Mouse (Mus musculus) embryo, embryonic 10 days (tissue): ENCODE data around the gene Prelid3b.
A peak's percentile ranks its signal among the peaks of the same experiment; 100 is the strongest.

Experiments
- DNase-seq: peaks from one replicate; pipeline ENCODE4 v3.0.0-alpha.2; 2015; ENCODE audit warnings: low spot score

Prelid3b gene

DNA sequence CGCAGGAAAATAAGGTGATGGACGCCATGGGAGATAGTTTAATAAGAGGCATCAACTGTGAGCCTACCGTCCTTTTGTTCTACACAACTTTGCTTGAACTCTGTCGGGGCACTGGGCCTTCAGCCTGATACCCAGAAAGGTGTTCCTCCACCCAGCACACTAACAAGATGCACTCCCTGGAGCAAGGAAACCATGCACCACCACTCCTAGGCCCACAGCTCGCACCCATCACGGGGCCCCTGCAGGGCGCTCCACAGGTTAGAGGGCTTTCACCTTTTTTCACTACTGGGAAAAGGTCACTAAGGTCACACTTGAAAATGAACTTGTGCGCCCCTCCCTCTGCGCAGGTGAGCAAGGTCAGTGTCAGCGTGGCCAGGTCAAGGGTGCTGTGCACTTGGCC lies 9.5 kb downstream of the Prelid3b start:
- no peak for DNase-seq

DNA sequence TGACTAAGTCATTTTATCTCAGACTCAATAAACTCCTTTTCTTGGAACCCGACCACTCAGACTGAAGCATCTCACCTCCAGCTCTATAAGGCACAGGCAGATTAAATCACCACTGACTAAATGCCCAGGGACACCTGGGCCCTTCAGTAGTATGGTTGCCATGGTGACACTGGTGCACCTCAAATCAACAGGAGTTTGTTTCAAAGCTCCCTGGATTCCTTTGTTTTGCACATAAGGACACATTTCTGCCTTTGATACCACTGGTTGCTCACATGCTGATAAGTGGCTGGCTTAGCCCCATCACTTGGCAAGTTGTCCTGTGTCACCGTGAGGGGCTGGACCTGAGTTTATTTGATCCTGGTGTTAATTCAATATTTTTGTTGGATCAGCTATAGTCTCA lies 13.5 kb downstream of the Prelid3b start:
- no peak for DNase-seq

DNA sequence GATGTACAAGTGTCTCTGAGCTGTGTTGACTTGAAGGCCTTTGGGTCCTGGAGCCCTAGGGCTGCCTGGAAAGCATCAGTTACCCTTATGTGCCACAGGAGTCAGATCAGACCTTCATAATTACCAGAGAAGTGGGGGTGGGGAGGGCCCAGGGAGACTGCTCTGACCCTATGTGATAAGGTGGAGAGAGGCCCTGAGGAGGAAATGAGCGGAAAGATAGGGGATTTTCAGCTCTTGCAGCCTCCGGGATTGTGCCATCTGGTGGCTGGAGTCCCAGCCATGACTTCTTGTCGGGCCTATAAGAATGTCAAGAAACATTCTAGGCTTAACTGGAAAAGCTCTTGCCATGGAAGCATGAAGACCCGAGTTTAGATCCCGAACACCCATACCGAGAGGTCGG lies 19.2 kb downstream of the Prelid3b start:
- no peak for DNase-seq

DNA sequence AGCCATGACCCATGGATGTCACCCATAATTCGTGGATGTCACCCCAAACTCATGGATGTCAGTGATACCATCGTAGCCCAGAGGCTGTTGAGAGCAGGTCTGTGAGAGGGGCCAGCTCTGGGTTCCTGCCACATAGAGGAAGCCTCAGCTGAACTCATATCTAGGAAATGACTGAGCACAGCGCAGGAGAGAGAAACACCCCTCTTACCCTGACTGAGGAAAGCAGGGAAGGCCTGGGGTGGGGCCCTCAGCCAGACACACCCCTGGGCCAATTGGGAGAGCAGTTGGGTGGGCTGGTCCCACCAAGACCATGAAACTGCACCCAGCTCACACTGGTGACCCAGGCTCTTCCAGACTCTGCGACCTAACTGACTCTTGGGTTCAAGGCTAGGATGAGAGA lies 22.5 kb downstream of the Prelid3b start, which contains the start of gene Tubb1:
TSS of gene Tubb1 (plus strand) at position 343 of the 400 bp plus-strand sequence.
- no peak for DNase-seq

DNA sequence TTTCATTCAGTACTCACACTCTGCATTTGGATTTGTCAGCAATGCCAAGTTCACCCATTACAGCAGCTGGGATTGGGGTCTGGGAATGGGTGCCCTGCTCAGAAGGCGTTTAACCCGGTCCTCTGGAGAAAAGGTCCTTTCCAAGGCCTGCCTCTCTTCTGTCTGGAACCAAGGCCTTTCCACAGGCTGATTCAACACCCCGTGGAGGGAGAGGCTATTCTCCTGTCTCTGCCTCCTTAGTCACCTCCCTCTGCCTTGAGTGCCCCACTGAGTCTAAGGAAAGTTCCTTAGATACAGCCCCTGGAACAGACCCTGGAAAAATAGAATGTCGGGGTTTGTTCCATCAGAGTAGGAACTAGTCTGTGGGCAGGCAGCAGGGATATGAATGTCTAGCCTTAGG lies 24.5 kb downstream of the Prelid3b start:
- DNase-seq, result no peak

DNA sequence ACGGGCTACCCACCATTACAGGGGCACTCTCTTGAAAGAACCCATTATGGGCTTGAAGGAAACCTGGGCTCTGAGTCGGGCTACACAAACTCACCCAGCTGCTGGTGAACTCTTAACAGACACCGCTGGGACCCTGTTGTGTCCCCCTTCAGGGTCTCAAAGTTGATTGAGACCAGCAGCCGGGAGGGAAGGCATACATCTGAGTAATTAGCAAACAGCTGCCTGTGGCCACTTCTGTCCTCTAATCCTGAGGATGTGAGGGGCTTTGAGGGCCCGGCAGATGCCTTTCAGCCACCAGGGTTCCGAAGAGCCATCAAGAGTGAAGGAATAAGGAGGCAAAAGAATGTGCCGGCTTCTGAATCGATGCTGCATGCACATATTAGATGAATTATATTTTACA lies 26.0 kb downstream of the Prelid3b start:
- no peak for DNase-seq

DNA sequence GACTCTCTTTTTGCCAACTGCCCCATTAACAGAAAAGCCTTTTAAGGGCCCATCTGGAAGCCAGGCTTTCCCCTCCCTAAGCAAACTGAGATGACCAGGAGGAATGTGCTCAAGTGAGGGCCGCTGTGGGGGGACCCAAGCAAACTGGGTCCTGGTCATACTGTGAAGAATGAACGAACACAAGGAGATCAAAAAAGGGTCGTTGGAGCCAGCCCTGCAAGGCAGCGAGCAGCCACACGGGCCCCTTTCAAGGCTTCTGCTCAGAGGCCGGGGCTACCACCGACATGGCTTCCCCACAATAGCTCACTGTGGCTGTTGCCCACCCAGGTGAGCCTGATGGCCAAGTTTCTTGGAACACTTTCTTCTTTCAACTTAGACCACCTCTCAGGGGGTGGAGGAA lies 26.4 kb downstream of the Prelid3b start:
- DNase-seq, result no peak

DNA sequence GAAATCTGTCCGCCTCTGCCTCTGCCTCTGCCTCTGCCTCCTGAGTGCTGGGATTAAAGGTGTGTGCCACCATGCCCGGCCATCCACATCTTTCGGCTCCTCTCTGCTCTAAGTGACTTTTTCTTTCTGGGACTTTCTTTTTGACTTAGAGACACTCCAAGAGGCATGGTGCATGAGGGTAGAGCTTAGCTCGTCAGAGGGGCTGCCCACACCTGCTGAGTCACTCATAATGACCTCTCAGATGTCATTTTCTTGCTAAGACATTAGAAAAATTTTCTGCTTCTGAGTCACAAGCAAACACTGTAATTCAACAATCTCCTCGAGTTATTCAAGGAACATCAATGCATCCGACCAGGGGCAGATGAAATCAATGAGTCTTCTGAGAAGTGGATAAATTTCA lies 27.9 kb downstream of the Prelid3b start:
- DNase-seq, result no peak

DNA sequence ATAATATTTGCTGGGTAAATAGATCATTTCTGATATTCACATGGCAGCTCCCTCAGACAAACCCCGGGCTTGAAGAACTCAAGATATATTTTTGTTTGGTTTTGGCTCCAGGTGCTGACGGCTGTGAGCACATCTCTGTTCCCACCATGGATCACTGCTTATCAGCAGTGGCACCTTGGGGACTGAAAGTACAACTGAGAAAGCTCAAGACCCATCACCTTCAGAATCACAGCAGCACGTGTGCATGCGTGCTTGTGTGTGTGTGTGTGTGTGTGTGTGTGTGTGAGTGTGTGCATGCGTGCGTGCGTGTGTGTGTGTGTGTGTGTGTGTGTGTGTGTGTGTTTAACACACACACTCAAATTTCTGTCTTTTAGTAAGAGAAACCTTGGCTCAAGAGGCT lies 28.5 kb downstream of the Prelid3b start:
- DNase-seq, result no peak

DNA sequence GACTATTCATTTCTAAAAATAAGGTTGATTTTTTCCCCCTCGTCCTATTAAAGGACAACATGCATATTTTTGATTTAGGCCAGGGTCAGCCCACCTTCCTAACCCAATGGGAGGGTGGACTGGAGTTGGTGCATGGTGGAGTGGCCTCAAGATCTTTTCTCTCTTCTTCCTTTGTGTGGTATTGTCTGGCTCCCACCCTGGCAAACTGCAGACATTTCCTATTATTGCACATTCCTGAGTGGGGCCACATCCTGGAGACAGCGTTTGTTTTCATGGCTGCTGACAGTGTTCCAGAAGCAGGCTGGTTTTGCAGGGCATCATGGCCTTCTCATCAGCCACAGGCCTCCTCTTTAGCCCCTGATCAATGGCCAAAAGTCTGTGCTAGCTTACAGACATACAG lies 29.8 kb downstream of the Prelid3b start:
- DNase-seq, result no peak

DNA sequence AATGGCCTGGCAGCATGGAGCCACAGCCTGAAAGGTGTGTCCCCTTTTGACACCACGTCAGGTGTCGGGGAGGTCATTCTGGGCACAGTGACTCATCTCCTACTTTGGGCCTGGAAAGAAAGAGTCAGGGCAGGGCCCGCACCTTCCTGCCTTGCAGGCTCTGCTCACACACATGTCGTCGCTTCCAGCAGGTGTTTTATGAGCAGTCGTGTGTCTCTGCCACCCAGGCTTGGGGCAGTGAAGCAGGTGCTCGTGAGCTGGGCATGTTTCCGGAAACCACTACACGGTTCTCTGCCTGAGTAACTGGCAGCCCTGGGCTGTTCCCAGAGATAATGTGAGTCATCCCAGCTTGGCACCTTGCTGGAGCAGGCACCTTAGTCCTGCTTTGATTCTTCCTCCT lies 30.4 kb downstream of the Prelid3b start:
- no peak for DNase-seq

DNA sequence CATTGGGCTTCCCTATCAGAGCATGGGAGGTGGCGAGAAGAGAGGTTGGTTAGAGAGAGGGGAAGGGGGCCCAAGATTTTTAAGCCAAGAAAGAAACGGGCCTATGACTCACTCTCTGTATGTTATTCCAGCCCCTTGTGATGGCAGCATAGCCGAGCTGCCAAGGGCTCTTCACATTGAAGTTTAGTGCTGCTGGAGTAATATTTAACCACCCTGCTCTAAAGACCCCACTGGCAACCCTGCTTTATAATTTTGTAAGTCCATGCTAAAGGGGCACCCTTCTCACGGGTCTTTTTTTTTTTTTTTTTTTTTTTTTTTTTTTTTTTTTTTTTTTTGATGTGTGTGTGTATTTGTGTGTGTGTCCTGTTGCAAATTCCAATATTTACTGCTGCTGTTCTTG lies 31.0 kb downstream of the Prelid3b start:
- no peak for DNase-seq

DNA sequence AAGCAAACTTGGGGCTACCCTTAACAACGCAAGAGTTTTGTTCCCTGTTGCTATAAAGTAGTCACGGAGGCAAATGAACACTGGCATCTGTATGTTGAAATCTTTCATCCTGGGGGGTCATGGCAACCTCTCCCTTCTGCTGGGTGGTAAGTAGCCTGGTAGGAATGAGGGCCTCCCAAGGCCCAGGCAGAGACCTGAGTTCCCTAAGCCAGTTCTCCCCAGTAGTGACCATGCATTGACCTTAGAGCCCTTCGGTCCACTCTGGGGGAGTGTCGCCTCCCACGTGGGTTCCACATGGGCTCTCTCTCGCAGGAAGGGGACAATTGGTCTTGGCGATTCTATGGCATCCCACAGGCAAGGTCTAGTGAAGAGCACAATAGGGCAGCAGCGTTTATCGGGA lies 32.9 kb downstream of the Prelid3b start:
- no peak for DNase-seq

DNA sequence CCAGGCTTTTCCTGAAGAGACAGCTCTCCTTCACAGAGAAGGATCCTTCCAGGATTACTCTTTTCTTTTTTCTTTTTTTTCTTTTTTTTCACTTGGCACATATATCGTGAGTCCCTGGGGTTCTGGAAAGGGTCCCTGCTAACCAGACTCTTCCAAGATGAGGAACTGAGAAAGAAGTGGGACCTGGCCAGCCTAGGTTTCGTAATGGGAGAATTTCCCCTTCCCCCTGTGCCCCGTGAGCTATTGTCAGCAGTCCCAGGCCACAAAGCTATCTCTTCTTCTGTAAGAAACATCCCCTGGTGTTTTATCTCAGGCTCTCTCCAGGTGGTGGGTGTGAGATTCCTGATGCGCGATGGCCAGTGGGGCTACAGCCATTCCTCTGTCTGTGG lies 33.4 kb downstream of the Prelid3b start:
- no peak for DNase-seq

DNA sequence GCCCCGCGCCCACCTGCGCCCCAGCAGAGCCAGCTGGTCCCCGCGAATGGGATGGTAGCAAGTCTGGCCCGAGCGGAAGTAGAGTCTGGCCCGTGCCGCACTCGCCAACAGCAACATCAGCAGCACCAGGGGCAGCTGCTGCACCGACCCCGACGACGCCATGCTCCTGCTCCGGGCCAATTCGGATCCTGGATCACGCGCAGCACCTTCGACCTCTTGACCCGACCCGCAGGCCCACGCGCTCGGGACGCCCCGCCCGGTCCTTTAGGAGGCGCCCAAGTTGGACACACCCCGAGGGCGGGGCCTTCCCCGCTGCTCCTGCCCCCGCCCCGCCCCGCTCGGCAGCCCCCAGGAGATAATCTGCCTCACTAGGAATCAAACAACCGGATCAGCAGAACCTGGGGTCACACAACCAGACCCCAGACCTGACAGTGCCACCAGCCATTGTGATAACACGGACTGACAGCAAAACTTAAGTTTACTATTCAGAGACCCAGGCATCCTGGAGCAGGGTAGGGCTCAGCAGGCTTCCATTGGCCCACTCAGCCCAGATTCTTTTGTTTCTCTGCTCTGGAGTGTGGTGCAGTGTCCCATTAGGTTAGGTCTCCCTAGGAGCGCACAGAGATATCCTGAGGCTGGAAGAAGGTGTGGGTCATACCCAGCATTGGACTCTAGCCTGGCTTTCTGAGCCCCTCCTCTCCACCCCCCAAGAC lies 34.0 kb downstream of the Prelid3b start, which contains the start of gene Ctsz:
TSS of gene Ctsz (minus strand) at position 303 of the 713 bp plus-strand sequence.
- DNase-seq, result peak; percentile 75

DNA sequence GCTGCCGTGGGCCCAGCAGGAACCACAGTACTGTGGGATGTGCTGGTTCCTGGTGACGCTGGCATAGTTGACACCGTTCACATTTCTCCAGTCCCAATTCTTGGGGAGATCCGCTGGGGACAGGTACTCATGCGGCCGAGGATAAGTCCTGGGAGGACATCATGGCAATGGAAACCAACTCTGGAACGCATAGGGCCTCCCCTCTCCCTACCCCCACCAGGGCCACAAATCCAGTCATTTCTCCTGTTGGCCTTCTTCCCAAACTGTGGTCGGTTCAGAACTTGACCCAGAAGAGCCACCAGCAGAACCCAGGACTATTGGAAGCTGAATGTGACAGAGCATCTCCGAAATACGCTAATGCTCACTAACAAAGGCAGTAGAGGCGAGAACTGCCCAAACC lies 34.7 kb downstream of the Prelid3b start:
- DNase-seq, result no peak

DNA sequence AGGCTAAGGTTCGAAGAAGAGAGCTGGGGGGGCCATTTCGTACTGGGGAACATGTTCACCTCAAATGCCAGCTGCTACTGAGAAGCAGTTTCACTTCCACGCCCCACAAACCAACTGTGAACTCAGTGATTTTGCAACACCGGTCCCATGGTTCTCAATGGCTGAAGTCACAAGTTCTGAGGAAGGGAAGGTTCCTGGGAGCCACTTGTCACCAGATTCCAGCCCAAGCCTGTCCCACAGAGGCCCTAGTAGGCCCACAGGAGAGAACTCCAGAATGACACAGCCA lies 35.2 kb downstream of the Prelid3b start:
- DNase-seq, result no peak

DNA sequence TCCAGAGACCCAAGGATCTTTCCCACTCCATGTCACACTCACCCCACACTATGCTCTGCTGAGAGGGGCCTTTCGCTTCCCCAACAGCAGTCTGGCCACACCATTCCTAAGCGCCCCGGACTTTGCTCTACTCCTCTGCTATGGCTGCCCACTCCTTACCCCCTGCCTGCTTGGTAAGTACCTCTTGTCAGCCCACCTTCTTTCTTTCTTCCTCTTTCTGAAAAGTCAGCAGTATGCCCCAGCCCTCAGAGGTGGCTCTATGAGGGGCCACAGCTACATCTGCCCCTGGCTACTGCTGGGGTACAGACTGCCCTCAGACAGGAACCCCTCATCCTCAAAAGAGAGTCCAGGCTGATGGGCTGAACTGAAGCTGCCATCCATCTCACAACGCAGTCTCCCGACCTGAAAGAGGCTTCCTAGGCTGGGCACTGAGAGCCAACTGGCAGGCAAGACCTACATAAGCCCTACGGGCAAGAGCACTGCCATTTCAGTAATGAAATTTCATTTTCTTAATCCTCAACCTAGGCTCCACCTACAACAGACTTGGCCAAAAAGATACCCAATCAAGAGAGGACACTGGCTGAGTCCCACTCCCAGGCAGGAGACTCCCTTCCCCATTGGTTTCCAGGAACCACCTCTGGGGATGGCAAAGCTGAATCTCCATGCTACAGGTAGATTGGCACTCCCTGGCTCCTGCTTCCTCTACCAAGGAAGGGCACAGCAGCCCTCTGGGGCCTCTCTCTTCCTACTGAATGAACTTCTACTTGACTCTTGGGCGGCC lies 35.8 kb downstream of the Prelid3b start:
- DNase-seq, result no peak

DNA sequence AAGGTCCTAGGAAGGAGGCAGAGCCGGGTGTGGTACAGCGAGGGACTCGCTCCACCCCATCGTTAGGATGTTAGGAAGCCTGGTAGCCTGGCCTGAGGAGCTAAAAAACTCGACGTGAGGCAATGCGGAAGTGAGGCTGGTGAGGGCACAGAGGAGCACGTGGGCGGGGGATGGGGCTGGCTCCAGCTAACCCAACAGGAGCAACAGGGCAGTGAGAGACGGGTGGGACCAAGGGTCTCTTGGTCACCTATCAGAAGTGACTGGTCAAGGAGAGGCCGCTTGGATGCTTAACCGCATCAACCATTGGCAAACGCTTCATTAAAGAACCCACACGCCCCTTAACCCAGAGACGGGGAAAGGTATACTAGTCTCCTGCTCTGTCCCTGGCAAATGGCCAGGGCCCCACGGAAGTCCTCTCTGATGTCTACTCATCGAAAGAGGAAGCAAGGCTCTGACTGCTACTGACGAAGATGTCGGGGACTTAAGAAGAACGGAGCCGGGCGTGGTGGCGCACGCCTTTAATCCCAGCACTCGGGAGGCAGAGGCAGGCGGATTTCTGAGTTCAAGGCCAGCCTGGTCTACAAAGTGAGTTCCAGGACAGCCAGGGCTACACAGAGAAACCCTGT lies 36.7 kb downstream of the Prelid3b start:
- no peak for DNase-seq

DNA sequence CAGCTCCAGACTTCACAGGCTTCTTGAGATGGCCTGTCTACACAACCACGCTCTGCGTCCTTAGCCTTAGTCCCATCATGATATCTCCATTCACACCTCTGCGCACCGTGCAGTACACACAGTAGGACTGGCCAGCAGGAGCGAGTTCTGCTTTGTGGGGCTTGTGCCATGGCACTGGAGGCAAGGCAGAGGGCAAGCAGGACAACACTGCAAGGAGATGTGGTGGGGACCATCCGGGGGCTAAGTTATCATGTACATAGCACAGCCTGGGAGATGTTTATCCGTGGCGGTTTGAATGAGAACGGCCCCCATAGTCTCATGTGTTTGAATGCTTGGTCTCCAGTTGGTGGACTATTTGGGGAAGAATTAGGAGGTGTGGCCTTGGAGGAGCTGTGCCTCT lies 37.9 kb downstream of the Prelid3b start:
- no peak for DNase-seq

DNA sequence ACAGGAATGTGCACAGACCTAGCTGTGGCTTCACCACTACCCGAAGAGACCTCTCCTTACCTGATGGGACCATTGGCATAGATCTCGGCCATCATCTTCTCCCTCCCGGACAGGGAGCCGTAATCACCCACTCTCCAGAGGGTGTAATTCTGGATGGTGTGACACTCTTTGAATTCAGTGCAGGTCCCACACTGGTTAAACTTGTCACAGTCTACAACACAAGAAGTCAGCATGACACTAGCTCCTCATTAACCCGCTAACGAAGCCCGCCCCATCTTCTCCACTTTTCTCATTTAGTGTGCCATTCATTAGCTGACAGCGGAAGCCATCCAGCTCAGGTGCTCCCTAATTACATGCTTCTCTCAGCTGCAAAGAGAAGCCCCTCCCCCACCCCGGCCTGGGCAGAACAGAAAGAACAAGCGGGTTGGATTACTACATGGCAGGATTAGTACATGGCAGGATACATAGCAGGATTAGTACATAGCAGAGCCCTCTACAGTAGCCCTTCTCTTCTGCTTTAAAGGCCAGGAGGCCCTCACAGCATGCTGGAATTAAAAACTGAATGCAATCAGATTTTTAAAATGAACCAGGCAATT lies 43.8 kb downstream of the Prelid3b start:
- no peak for DNase-seq

DNA sequence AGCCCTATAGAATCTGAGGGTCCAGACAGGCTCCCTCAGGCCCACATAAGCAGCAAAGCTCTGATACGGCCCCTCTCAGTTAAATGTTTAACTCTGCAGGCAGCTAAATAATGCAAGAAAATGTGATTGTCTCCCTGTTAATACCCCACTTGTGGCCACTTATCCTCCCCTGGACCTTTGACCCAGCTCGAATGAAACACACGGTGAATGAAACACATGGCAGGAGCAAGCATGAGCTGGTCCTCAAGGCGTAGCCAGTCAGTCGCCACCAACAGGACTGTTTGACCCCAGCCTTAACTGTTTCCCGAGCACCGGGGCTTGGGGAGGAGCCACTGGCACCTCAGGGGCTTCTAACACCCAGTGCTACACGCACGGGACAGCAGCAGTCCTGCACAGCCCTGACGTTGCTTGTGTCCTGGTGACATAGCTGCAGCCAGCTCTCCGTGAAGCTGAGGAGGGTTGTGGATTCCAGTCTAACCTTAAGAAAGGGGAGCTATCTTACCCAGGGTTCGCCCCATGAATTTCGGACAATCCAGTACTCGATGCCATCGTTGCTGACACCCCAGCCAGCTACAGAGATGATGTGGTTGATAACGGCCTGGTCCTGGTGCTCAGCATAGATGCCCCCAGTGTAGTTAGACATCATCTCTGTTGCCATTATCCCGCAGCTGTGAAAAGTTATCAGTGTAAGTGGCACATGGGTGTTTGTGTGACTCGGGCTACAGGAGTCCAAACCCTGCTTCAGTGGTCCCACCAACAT lies 44.6 kb downstream of the Prelid3b start:
- DNase-seq, result no peak
